Mouse (Mus musculus): ENCODE measurements around the gene Sgcd.

DNA sequence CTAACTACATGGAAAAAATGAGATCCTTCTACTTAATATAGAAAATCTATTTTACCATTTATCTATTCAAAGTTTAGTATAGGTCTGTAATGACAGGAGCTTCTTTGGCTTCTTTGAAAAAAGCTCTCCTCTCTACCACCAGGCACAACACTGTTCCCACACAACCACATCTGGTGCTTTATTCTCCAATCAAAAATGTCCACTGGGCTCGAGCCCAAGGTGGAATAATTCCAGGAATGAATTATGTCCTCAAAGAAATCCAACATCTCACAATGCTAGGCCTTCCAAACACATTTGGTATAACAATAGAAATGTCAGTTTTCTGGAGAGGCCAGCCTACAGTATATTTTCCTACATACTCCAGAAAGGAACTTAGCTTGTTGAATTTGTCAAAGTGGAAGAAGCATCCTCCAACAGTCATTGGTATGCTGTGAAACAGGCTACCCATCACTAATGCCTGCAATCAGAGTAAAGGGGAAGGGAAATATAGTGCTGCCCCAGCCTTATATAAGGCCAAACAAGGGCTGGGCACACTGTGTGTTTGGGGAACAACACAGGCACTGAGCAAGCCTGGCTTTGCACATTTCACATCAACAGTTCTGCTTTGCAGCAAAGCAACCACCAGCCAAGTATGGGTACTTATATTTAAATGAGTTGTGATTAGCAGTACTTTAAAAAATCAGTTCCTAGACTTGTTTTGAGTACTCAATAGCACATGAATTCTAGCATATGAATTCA, 515.1 kb downstream of the Sgcd start:
- TF ChIP-seq ZC3H11A (IDR thresholded peaks at IDR 0.05; ENCODE audit: borderline replicate concordance, low read depth, low read length) (no peak), HCFC1 (IDR thresholded peaks at IDR 0.05; ENCODE audit: borderline replicate concordance, insufficient read depth, low read length) (no peak), CHD2 (IDR thresholded peaks at IDR 0.05; ENCODE audit: low read depth, low read length) (no peak)
